Mouse (Mus musculus) lung, embryonic 16.5 days (tissue): Measurements from ENCODE around the gene Map2k3. TPM values are rescaled to one million over a fixed set of nuclear protein-coding genes. Genes with fewer than 3 reads are reported as not detected.
A peak's percentile ranks its signal among the peaks of the same experiment; 100 is the strongest.

Experiments
- ATAC-seq: fragments of 200-750 bp; cut with Nextera tagmentation; 2 replicates; pipeline ENCODE4 v1.8.0; 2017; ENCODE audit warnings: low read depth, mild to moderate bottlenecking, moderate library complexity
- H3K27ac ChIP-seq: fragments of 300-500 bp; sonication (generic); 2 replicates; pipeline ENCODE4 v1.5.1; 2014; ENCODE audit warnings: mild to moderate bottlenecking, control low read depth, low read length
- H3K27me3 ChIP-seq: fragments of 300-500 bp; sonication (generic); 2 replicates; pipeline ENCODE4 v1.6.1; 2014; ENCODE audit warnings: low read depth, low read length, mixed read lengths; ENCODE audit not compliant: control insufficient read depth, insufficient read depth
- H3K36me3 ChIP-seq: fragments of 300-500 bp; sonication (generic); 2 replicates; pipeline ENCODE4 v1.6.1; 2014; ENCODE audit warnings: low read length; ENCODE audit not compliant: control insufficient read depth, insufficient read depth
- H3K4me1 ChIP-seq: fragments of 300-500 bp; sonication (generic); replicated peaks from 2 replicates; pipeline ENCODE4 v1.6.1; 2014; ENCODE audit warnings: low read length, mixed read lengths; ENCODE audit not compliant: control insufficient read depth, insufficient read depth
- H3K4me2 ChIP-seq: fragments of 300-500 bp; sonication (generic); 2 replicates; pipeline ENCODE4 v1.6.1; 2014; ENCODE audit warnings: low read depth, low read length, control low read depth
- H3K4me3 ChIP-seq: fragments of 300-500 bp; sonication (generic); 2 replicates; pipeline ENCODE4 v1.5.1; 2014; ENCODE audit warnings: mild to moderate bottlenecking, low read length, control low read depth
- H3K9ac ChIP-seq: fragments of 300-500 bp; sonication (generic); 2 replicates; pipeline ENCODE4 v1.6.1; 2014; ENCODE audit warnings: low read length, control low read depth
- H3K9me3 ChIP-seq: fragments of 300-500 bp; sonication (generic); 2 replicates; pipeline ENCODE4 v1.6.1; 2016; ENCODE audit warnings: low read length; ENCODE audit not compliant: control insufficient read depth
- WGBS: fragments of 180-500 bp; shearing (Covaris S2); extraction: QIAGEN DNeasy Blood & Tissue Kit; methylation state at CpG from one replicate; pipeline ENCODE4 v1.1.7; 2014; 5-methylcytosine and 5-hydroxymethylcytosine counted together
- polyA plus RNA-seq: library from polyadenylated mRNA; unstranded; fragments of >200 nt; fragmentation: Nextera tagmentation; extraction: Ambion mirVana; gene quantifications from 2 replicates; pipeline ENCODE4 v1.2.1, GENCODE M21; 2015

The Map2k3 gene
- polyA plus RNA-seq, 1 experiment from 2014 or later: 114 TPM

DNA sequence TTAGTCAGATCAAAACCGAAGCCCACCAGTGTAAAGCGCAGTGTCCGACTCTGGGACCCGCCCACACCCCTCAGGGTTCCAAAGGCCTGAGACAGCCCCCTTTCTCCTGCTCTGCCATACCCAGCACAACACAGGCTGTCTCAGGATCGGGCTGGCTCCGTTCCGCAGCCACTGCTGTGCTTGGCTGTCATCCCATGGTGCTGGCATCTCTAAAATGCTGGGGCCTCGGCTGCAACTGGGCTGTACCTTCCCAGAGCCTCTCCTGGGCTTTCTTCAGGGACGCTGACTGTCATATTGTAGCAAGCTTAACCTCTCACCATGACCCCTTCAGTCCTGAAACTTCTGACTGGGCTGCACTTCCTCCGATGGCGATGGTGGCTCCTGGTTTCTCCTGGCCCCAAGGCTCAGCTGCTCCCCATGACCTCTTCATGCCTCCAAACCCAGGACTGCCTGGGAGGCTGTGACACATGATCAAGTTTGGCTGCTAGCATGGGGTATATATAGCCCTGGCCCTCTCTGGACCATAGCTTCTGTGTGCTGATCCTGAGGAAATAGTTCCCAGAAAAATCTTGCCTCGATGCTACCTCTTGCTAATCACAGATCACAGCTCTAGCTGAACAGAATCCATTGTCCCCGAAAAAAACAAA is 53.2 kb downstream of the Map2k3 start:
- Histone ChIP-seq H3K27me3 (no peaks in the 10 kb centered on the region), H3K36me3 (no peaks in the 10 kb centered on the region), H3K4me2 (no peak overlapping the region), H3K4me1 (peaks cover 9% of the 10 kb centered on the region; the same call in 1 of the 2 replicates), H3K9ac (no peak overlapping the region), H3K9me3 (no peaks in the 10 kb centered on the region), H3K4me3 (no peak overlapping the region), H3K27ac (no peak overlapping the region)
- 65% methylated on average over 13 of the region's 13 CpGs for whole genome bisulfite sequencing
- ATAC-seq: peak; percentile 54; the same call in 1 of the 2 replicates

DNA sequence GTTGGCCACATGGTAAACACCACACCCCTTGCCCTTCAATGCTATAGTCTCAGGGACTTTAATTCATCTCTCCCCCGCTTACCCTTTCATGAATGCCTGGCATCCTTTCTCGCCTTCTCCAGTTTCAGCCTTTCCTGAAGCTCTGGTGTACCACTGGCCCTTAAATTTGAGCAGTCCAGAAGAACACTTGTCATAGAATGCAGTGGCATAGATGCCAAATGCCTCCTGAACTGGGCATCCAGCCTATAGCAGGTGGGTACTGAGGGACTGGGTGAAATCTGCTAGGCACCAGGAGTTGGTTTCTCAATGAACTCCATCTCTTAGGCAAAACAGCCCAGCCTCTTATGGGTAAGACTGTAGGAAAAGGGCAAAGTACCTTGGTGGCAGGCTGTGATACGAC is 58.6 kb downstream of the Map2k3 start:
- no peaks in the 10 kb centered on the region for H3K27me3 ChIP-seq
- H3K4me2 ChIP-seq: no peak overlapping the region
- no peaks in the 10 kb centered on the region for H3K4me1 ChIP-seq
- no peak overlapping the region for H3K4me3 ChIP-seq
- H3K9ac ChIP-seq: no peak overlapping the region
- H3K9me3 ChIP-seq: no peaks in the 10 kb centered on the region
- 69% methylated on average over 3 of the region's 3 CpGs for WGBS
- H3K36me3 ChIP-seq: no peaks in the 10 kb centered on the region
- ATAC-seq: no peak
- no peak overlapping the region for H3K27ac ChIP-seq

Other genes with a start within 250 kb of the Map2k3 start
- gene Llgl1, start 232.3 kb upstream of the Map2k3 start, polyA plus RNA-seq: 51.3 TPM in 2 replicates
- 90.8 and 98.7 TPM in 2 replicates for gene Flii, start 204.8 kb upstream of the Map2k3 start, polyA plus RNA-seq
- 13.9 and 14.0 TPM in 2 replicates for gene Mief2, start 203.6 kb upstream of the Map2k3 start, polyA plus RNA-seq
- gene Top3a, start 154.7 kb upstream of the Map2k3 start, polyA plus RNA-seq: 13.9 and 17.3 TPM in 2 replicates
- gene Smcr8, start 154.5 kb upstream of the Map2k3 start, polyA plus RNA-seq: 5.5 and 5.8 TPM in 2 replicates
- 46.8 and 47.1 TPM in 2 replicates for gene Shmt1, start 120.3 kb upstream of the Map2k3 start, polyA plus RNA-seq
- gene Dhrs7b, start 101.4 kb upstream of the Map2k3 start, polyA plus RNA-seq: 38.7 and 42.0 TPM in 2 replicates
- gene Tmem11, start 52.8 kb upstream of the Map2k3 start, polyA plus RNA-seq: 57.6 and 62.5 TPM in 2 replicates
- 19.9 and 21.6 TPM in 2 replicates for gene Natd1, start 17.3 kb upstream of the Map2k3 start, polyA plus RNA-seq
- gene Kcnj12, start 90.5 kb downstream of the Map2k3 start, polyA plus RNA-seq: 0.41 and 0.67 TPM in 2 replicates
- 3.3 and 3.7 TPM in 2 replicates for gene Tnfrsf13b, start 194.7 kb downstream of the Map2k3 start, polyA plus RNA-seq
- 98.9 and 103 TPM in 2 replicates for gene Usp22, start 243.0 kb downstream of the Map2k3 start, polyA plus RNA-seq